Mouse (Mus musculus) stomach, postnatal 0 days (tissue): Measurements from ENCODE around the gene Trpm4.

ENCODE experiments used
- CTCF ChIP-seq: IDR thresholded peaks from 2 replicates; pipeline ENCODE4 v1.5.1; 2016; ENCODE audit warnings: antibody characterized with exemption, low read depth, mild to moderate bottlenecking, moderate library complexity
- EP300 ChIP-seq: optimal IDR thresholded peaks from 2 replicates; pipeline ENCODE3; 2016; ENCODE audit warnings: antibody characterized with exemption

DNA sequence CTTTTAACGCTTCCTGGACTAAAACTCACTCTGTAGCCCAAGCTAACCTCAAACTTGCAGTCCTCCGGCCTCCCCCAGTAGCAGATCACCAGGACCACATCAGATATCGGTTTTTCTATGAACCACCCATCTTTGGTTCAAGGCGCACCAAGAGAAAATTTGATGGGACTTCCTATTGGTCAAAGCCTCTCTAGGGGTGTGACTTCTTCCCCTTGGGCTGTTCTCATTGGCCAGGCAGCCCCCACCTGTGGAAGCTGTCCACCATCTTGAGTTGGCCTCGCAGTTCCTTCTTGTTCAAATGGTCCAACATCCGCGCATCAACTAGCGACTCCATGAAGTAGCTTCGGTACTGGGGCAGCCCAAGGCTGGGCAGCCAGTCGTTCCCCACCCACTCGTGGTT is 8.5 kb upstream of the Trpm4 start:
- TF ChIP-seq CTCF: no peak
- TF ChIP-seq EP300: no peak
